Mouse (Mus musculus) brain, embryonic 14.5 days (tissue): ENCODE results near the gene Erg. TPM values are rescaled to one million over a fixed set of nuclear protein-coding genes. Genes with fewer than 3 reads are reported as not detected.

ENCODE experiments used
- DNase-seq: peaks from one replicate; pipeline ENCODE4 v3.0.0-alpha.2; 2011; ENCODE audit warnings: low read depth
- CTCF ChIP-seq: fragments of 200-500 bp; IDR thresholded peaks from 2 replicates; pipeline ENCODE4 v1.5.1; 2012; ENCODE audit warnings: inconsistent platforms, mild to moderate bottlenecking, moderate library complexity, borderline replicate concordance; ENCODE audit not compliant: insufficient read depth, insufficient read length; ENCODE audit errors: extremely low read depth
- POLR2A ChIP-seq: fragments of 200-500 bp; IDR thresholded peaks from 2 replicates; pipeline ENCODE4 v1.6.1; 2012; ENCODE audit warnings: mild to moderate bottlenecking, inconsistent platforms, borderline replicate concordance; ENCODE audit not compliant: poor library complexity, insufficient read depth, insufficient read length, severe bottlenecking; ENCODE audit errors: extremely low read depth
- polyA plus RNA-seq: library from polyadenylated mRNA; depleted of rRNA; stranded (reverse); fragments of >200 nt; gene quantifications from 2 replicates; pipeline ENCODE4 v1.2.3, GENCODE M21; 2012

Gene Erg
- polyA plus RNA-seq, 1 experiment = 7.6 TPM

DNA sequence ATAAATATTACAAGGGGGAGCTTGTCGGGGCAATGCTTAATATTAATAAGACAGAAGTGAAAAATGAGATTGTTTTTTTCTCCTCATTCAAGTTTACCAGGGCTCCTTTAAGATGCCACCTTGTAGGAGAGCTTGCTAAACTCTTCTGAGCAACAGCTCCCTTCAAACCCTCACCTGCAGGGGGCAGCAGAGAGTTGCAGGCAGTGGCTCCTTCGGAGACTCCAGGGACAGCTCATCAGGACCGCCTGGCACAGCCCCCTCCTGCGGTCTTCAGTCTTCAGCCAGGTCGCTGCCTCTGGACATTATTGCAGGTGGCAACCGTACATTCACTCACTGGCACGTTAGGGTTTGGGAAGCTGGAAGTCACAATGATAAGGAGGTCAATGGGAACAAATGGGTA lies 18.9 kb upstream of the Erg start:
- TF ChIP-seq POLR2A (no peak), CTCF (peak; percentile 70)
- DNase-seq = peak; percentile 52

DNA sequence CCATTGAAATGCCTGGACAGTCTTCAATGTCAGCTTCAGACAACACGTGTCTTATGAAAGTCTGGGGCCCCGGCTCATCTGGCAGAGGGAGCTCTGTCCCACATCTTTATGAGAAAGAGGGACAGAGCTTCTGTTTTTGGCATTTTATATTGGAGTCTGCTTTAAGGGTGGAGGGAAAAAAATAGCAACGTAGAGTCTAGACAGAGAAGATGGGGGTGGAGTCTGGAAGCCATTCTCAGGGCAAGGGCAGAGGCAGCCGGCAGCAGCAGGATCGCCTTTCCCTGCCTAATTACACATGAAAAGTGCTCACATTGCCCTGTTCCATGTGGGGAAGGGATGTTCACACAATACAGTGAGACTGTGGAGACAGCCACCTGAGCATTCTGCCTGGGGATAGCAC lies 16.1 kb upstream of the Erg start:
- DNase-seq = peak; percentile 34
- TF ChIP-seq CTCF (no peak), POLR2A (no peak)

DNA sequence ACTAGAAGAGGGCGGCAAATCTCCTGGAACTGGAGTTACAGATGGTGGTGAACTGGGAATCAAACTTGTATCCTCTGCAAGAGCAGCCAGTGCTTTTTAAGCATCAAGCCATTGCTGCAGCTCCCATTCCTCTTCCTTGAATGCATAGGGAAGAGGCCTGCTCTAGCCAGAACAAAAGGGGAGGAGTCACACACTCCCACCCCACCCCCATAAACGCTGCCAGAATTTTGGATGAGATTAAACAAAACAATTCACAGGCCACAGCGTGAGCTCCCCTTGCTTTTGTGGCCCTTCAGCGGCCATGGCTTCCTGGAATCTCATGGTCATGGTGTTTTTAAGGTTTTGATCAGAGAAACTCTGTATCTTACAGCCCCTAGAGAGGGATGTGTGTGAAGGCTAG lies 15.4 kb upstream of the Erg start:
- TF ChIP-seq POLR2A = no peak
- TF ChIP-seq CTCF = no peak
- peak; percentile 57 for DNase-seq

DNA sequence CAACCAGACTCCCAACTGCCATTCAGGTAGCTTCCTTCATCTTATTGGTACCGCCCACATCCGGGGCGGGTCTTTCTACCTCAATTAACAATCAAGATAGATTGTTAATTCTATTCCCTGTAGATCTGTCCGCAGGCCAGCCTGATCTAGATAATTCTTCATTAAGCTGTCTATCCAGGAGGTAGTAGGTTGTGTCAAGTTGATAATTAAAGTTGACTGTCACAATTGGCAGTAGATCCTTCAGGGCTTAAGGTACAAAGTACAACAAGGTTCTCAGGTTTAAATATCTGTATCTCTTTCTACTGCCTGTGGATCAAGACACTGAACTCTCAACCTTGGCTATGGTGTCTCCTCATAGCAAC lies 14.8 kb upstream of the Erg start:
- TF ChIP-seq POLR2A = no peak
- no peak for TF ChIP-seq CTCF
- no peak for DNase-seq

DNA sequence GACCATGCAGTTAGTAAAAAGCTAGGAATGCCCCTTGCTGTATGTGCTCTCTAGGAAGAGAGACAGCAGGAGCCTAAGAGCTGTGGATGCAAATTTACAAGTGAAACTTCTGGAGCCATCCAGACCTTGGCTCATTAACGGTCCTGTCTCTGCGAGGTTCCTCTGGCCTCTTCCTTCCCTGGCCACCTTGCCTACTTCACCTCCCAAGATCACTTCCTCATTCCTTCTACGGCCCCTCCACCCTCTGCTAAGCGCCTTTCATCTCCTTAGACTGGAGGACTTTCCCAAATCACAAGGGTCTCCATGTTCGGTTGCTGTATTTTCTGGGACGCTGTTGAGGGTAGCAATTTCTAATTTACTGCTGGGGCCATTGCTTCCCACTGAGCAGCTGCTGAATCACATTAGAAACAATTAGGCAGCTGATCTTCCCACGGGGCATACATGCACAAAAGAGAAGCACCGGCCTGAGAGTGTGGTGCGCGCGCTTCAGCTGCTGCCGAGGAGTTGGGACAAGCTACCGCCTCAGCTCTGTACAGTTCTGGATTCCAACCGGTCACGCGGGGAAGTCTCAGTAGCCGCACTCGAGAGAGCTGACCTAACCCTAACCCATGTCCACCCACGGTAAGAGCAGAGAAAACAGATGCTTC lies 14.3 kb upstream of the Erg start:
- TF ChIP-seq CTCF (no peak), POLR2A (no peak)
- peak; percentile 73 for DNase-seq

DNA sequence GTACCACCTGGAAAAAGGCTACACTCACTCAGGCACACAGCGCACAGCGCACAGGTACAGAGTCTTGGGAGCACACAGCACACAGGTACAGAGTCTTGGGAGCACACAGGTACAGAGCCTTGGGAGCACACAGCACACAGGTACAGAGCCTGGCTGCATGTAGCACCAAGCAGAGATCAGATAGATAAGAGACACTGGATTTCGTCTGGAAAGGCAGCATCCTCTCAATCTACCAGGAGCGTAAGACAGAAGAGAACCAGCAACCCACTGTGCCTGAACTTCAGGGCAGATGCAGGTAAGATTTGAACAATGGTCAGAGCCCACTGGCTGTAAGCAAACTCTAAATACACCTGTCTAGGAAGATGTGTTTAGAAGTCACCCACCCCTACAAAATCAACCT lies 12.5 kb upstream of the Erg start:
- no peak for DNase-seq
- no peak for TF ChIP-seq CTCF
- no peak for TF ChIP-seq POLR2A

DNA sequence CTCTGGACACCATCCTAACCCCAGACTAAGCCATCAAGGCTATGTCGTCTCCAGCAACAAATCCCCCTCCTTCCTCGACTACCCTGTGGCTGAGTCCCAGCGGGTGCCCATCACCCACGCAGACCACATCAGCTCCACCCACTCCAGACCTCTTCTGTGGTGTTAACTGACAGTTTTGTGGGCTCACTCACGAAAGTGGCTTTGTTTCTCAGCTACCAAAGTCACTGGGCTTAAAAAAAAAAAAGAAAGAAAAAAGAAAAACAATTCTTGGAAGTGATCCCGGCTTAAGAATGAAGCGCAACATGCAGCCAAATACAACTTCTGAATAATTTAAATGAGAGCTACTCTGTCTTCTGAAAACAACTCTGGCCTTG lies 11.2 kb upstream of the Erg start:
- DNase-seq = peak; percentile 85
- TF ChIP-seq POLR2A (no peak), CTCF (no peak)

DNA sequence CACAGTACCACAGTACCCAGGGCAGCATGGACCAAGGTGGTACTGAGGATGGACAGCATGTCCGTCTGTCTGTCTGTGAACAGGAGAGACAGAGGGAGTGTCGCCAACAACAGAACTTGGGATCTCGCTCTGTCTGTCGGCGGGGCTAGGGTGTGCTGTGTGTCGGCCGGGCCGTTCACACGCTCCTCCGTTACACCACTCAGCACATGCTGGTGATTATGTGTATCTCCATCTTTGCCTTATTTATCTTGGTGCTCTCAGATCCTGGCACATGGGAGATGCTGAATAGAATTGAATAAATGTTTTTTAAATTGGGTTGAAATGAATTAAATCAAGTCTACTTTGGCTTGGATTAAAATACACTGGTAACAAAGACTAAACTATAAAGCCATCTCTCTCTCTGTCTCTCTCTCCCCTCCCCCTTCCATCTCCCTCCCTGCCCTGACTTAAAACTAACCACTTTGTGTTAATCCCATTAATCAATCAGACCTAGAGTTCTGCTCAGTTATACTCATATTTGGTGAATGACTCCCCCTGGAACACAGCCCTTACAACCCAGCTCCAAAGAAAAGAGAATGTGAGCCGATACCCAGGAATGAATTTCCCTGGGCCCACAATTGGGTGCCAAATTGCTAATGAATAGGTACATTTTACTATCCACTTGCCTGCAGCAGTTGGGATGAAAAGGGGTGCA lies 10.6 kb upstream of the Erg start:
- DNase-seq = no peak
- TF ChIP-seq POLR2A = no peak

DNA sequence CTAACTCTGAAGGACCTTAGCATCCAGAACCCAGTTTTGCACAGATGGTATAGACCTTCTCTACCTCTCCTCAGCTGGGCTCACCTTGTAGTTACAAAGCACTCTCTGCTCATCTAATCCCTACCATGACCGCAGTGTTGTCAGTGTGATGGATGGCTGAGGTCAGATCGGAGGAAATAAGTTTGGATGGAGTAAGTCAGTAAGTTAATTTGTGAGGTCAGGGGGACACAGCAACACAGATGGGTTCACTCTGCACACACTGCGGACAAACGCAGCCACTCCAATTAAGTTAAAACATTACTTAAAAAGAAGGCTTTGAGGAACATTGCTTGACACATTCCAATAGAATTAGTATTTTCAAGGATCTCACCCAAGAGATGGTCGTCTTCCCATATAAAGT lies 2.5 kb upstream of the Erg start:
- no peak for TF ChIP-seq CTCF
- TF ChIP-seq POLR2A = no peak
- DNase-seq = no peak

DNA sequence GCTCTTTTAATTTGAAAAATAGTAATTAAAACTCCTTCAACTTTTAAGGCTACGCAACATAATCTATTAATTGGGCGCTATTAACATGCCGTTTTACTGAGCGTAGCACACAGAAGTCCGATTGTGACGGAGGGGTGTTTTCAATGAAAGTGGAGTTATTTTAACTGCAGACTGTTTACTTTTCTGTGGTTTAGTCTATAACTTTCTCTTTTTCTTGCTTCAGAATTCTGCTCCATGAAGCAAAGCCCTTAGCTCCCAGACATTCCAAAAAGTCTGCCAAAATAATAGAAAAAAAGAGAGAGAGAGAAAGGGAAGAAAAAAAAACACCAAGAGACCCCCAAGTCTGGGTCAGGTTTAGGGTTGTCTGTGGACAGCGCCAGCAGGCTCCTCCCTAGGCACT lies 333 bp upstream of the Erg start:
- peak; percentile 32 for DNase-seq
- no peak for TF ChIP-seq POLR2A
- no peak for TF ChIP-seq CTCF

DNA sequence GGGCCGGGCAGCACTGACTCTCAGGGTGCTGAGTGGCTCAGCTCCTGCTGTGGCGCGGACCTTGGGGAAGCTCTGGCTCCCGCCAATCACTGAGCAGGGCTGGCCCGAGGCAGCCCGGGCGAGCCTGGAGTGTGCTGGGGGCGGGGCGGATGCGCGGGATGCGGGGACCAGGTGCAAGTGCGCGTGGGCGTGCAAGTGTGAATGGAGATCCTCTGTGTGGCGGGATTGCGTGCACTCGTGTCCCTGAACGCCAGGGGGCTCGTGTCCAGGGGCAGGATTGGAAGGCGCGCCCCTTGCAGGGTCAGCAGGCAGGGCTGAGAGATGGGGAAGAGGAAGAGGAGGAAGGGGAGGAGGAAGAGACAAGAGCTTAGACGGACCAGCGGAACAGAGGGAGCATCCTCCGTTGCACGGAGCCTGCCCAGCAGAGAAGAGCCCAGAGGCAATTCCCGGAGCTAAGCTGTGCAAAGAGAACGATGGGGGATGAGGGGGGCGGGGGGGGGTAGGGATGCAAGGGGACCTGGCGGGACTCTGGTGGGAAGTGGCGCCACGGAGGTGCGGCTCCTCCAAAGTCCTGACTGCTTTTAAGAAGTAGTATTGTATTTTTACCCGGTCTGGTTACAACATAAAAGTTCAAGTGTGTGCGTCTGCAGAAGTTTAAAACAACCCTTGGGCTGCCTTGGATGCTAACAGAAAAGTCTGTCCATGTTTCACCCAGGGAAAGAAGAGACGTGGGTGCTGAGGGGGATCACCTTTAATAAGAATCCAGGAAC lies 667 bp downstream of the Erg start:
- DNase-seq = peak; percentile 71

DNA sequence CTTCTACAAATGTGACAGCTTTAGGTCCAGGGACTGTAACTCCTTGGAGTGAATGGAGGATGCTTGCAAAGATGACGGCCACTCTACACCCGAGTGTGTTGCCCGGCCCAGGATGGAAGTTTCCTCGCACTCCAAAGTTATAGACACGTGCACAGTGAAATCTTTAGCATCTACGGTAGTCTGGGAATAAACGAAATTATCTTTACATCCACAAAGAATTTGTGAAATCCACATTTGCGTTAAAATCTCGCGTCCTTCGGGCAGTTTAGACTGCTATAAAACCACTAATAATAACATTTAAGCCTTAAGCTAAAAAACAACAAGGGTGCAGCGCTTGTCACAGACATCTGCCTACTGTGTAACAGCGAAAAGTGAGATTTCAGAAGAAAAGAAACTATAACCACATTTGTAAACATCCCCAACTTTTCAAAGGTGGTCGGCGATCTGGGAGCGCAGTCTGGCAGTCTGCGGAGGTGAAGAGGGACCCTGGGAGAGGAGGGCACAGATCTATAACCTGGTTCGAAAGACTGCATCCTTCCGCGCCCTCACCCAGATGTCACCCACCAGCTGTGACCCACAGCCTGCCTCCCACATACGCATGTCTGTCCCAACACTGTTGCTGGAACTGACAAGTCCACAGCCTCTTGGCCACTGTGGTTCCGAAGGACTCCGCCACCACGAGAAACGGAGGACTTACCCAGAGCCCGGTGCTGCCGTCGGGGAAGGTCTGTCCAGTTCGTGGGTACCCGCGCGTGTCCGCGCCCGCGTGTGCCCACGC lies 1.5 kb downstream of the Erg start:
- no peak for TF ChIP-seq POLR2A
- TF ChIP-seq CTCF = no peak
- no peak for DNase-seq

More for the DNA sequence above, 667 bp downstream of the Erg start:
- peak; percentile 45; the same call in 1 of the 2 replicates for TF ChIP-seq CTCF
- no peak for TF ChIP-seq POLR2A
